Mouse (Mus musculus): ENCODE measurements around the gene Macrod2.

Gene Macrod2

DNA sequence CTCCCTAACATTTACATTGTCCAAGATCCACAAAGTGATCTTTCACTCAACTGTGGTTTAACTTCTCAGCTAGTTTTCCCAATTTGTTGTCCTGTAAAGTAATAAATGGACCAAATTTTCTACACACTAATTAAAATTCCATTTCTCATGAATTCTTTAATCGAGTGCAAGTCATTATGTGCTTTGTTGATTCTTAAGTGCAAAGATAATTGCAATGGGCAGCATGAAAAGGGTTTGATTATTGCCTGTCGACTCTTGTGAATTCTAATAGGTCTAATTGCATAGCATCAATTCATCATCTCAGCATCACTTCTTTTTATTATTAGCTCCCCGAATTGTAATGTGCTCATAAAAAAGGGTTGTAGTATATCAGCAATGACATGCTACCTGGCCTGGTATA, 1095.4 kb downstream of the Macrod2 start:
- CTCF ChIA-PET: no interaction called here

DNA sequence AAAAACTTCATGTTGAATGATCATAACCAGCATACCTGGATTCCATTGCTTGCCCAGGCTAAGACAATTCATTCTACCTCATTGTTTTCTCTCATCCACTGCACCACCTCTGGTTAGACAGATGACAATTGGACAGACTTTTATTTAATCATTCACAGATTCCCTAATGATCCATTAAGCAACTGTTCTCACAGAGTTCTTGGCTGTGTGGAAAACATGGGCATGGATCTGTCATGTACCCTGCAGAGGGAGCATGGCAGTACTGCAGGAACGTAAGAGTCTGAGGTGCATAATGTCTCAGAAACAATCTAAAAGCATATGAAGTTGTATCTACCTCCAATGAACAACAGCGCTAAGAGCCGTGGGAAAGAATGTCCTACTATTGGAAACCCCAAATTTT, 1110.3 kb downstream of the Macrod2 start:
- CTCF ChIA-PET: no interaction called here

DNA sequence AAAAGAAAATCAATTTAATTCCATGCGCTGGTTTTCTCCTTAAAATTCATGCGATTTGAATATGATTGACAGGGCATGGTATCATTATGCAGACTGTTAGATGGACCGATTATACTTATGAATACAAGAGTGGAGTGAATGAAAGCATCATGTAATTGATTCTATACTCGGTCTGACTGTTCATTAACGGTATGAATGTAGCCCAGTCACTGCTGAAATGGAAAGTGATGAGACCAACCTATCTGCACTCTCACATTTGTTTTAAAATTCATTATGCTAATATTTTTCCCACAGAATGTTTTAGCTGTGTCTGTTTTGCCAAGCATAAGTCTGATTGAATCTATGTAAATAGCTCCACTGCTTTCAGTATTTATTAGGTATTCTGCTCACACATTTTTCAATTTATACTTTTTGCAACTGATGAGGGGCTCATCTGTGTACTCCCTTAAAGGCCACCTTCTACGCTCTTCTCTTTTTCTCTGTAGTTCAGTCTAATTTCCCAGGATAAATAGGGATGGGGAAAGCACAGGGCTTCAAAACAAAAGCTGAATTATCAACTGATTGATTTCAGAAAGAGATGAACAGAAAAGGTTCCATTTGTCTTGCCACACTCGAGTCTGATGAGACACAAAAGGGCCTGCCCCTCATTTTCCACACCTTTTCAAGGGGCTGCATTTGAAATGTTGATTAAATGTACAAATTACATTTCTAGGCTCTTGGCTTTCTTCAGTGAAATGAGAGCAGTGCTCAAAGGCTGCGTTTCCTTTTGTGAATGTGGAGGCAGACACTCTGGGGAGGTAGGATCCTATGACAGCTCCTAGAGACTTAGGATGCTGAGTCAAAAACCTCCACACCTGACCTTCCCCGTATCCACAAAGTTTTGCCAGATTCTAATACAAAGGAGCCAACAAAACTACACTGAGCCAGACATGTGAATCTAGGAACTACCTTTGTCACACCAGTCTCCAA, 1113.1 kb downstream of the Macrod2 start:
- CTCF ChIA-PET: interaction anchor here (0.6 kb wide), 1 partner anchor 83 kb away, joined by 5 read pairs; no protein-coding TSS in a partner anchor

DNA sequence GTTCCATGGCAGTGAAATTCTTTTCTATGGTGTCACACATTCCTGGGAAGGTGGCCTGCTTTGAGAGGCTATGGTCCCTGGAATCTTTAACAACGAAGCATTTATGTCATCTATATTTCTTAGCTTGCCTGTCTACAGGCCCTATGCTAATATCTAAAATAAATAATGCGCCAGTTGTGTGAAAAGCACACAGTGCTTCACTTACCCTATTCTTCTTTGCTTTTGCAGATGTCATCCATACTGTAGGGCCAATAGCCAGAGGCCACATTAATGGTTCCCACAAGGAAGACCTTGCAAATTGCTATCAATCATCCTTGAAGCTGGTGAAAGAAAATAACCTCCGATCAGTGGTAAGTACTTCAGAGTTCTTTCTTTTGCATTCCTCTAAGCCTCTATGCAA, 1119.9 kb downstream of the Macrod2 start:
- CTCF ChIA-PET: no interaction called here

DNA sequence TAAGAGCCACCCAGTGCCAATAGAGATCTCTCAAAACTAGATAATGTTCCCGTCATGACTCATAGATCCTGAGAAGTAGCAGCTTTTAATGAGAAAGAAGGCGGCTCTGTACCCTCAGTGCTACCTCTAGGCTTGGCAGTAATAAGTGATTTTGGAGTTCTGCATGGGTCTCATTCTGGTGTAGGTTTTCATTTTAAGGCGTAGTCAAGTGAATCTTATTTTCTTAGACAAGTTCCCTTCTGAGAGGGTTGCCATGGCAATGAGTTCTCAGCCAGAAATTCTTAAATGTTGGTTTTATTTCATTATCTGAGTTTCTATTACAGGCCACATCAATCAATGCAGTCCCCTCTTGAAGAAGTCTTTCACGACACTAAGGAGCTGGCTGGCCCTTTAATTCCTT, 1127.0 kb downstream of the Macrod2 start:
- CTCF ChIA-PET: no interaction called here

DNA sequence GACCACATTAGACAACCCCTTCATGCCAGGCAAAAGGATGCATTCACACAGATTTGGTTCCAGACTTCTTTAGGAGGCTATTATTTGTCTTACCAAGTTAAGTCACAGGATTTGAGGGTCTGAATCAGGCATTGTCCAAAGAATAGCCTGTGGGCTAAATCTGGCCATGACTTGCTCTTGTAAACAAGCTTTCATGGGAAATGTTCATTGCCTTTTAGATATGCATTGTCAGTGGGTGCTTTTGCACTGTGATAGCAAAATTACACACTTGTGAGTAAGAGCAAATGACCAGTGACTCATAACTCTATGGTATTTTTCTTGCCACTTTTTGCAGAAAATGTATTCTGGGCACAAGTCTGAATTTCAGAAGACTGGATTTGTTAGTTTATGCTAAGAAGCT, 1150.8 kb downstream of the Macrod2 start:
- CTCF ChIA-PET: no interaction called here

DNA sequence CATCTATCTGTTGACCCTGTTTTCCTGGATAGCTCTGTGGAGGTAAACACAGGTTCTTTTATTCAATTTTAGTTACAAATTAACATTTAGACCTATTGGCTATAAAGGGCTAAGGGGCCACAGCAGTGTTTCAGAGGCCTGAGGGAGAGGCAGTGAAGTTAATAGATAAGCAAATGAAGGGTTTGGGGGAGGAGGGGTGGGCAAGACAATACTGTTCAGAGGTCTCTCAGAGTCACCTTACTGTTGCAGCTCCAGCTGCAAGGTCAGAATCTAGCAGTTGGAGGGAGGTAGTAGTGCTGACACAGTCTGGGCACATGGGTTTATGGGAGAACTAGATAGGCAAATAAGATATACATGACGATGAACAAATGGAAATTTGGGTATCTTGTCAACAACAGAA, 1156.6 kb downstream of the Macrod2 start:
- CTCF ChIA-PET: no interaction called here

DNA sequence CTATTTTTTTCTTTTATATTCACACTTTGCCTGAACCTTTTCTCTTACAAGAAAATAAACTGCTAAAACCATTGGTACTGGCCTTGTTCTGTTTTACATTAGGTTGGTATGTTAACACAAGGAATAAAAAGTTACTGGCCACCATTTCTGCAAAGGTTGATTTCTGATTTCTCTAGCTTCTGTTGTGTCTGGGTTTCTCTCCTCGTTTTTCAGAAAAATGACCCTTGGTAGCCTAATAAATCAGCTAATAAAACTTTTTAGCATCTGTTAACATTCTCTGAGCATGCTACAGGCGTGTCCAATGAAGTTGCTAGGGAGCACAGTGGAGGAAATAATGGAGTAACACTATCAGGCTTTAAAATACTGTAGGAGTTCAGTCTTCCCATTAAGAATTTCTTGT, 1161.6 kb downstream of the Macrod2 start:
- CTCF ChIA-PET: no interaction called here

DNA sequence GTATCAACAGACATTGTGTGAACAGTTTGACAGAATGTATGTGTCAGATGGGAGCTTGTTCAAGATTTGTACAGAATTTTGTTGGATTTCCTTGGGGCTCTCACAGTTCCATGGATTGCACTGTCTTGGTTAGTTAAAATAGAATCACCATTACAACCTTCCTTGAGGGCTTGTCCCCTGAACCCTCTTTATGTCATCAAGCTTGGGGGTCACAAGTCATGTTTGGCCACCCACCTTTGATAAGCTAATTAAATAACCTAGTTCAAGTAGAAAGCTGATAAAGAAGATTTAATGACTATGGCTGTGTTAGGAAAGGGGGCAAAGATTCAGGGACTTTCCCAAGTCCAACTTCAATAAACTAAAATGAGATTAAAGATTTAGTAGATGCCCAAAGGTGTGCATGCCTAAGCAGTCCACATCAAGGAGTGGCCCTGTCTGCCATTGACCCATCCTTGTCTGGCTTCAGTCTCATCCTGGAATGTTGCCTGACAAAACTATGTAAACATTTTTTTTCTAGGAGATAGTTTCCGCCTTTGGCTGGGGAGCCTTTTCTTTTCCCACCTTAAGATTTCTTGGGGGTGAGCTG, 1163.2 kb downstream of the Macrod2 start:
- CTCF ChIA-PET: no interaction called here

DNA sequence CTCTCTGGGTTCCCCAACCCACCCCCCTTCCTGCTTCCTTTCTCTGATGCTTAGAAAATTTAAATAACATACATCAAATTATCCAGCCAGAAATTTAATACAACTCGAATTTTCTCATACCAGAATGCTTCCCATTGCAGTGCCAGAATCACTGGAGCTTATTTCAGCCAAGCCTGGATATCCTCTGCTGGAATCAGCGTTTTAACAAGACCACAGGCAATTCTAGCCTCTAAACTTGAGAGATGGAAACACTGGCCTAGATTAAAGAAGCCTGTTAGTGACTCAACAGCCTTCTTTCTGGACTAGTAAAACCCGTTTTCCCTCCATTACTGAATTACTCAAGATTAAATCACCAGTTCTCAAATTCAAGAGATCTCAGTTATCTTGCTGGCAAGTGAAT, 1170.9 kb downstream of the Macrod2 start:
- CTCF ChIA-PET: no interaction called here

DNA sequence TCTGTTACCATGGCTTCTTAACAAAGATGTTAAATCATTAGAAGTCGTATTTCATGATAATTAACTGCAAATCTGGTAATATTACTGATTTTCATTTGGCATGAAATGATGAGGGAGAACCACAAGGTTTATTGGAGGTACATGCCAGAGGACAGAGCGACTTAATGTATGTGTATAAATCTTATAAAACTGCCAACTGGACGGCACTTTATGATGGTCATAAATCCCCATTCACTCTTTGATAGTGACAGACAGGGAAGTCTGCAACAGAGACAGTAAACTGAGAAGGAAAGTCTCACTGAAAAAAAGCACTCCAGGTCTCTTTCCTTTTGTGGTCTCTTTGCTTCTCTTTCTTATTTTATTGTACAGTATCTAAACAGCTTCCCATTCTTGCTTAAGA, 1176.3 kb downstream of the Macrod2 start:
- CTCF ChIA-PET: no interaction called here

DNA sequence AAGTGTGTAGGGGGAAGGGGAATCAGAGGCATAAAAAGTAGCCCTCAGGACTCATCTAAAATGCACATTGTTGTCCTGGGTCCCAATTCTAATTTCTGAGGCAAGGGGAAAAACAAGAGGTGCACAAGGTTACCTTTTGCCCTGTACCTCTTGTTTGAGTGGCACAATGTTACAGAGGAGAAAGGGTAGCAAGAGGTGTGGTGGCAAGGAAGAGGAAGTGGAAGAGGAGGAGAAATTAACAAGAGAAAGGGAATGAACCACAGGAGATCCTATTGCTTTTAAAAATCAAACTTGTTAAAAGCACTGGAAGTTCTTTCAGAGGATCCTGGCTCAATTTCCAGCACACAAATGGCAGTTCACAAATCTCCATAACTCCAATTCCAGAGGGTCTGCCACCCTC, 1183.1 kb downstream of the Macrod2 start:
- CTCF ChIA-PET: no interaction called here

DNA sequence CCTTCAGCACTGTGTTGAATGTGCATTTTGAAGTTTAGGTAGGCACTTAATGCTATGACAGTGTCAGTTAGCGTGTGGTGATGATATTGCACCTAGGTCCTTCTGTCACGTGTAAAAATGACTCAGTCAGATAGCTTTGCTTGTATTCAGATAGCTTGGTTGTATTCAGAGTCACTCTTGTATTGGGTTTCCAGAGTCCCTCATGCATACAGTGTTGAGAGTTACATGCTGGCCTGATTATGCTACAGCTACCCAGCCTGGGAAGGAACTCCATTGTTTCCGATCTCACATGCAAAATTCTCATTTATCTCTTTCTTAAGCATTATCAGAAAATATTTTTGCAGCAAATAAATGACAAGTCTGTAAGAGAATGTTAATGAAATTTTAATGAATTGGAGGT, 1187.3 kb downstream of the Macrod2 start:
- CTCF ChIA-PET: no interaction called here

DNA sequence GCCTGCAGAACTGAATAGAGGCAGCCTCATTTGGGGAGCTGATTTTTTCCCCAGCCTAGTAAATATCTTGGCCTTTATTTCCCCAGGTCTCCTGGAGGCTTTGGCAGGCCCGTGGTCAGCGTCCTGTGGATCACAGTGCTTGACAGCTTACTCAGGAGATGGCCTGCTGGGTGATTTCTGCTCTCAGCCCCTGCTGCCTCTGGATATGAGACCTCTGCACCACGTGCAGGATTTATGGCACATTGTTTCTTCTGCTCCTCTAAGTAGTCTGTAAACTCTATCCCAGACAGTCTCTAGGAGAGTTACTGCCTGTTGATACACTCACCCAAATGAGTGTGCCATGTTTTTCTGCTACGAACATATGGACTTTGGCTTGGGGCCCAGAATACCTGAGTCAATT, 1187.8 kb downstream of the Macrod2 start:
- CTCF ChIA-PET: no interaction called here

DNA sequence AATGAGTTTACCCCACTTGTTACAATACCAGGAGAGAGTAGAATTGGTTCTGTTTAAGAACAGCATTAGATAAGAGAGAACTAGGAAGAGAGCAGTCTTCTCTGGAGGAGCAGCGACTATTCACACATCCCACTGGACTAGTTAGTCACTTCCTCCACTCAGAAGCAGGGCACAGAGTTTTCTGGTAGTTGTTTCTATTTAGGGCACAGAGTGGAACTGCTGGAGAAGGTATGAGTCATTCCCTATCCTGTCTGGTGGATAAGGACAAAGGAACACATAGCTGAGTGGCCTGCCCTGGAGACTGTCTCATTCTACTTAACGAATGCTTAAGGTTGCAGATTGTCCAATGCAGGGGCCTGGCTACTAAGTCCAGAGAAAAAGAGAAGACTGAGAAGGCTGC, 1192.2 kb downstream of the Macrod2 start:
- CTCF ChIA-PET: no interaction called here

DNA sequence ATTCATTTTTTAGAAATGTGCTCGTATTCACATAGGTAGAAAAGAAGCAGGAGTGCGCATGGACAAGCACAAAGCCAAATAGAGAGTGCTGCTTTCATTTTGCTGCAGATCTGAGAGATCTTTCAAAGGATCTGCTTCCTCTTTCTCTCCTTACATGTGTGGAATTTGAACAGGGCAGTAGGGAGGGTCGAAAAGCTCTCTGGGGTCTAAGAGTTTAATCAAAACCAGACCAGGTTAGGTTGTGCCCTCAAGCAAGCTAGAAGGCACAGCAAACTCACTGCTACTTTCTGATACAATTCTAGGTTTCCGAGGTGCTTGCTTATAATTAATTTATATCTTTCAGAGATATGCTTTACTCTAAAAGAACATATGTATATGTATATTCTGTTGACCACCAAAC, 1196.2 kb downstream of the Macrod2 start:
- CTCF ChIA-PET: interaction anchor here (0.6 kb wide), 1 partner anchor 83 kb away, joined by 5 read pairs; no protein-coding TSS in a partner anchor

DNA sequence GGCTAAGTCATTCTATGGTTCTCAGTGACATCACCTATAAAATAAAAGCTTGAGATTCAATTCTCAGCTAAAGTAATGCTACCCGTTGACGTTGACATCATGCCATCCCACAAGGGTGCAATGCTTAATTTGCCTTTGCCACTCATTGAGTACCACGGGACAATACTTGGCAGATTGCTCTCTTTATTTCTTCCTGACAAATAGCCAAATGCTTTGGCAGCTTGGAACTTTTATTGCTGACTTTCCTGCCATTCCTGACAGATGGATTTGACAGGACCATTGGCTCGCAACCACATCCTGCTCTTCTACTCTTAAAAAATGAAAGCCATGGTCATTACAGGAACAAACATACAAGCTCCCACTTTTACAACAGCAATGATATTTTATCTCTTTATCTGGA, 1199.7 kb downstream of the Macrod2 start:
- CTCF ChIA-PET: no interaction called here

DNA sequence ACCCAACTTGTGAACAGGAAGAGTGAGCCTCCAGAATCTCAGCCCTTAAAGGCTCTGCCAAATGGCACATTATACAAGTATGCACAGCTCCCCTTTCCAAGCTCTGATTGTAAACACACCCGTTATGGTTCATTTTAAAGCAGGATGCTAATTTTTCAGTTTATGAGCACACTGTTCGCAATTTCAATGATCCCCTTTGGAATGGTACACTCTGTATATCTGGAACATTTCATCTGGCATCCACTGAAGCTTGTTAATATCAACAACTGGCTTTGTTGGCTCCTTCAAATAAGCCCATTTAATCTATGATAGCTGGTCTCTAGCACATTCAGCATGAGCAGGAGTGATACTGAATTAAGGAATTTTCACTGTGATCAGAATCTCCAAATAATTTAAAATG, 1222.6 kb downstream of the Macrod2 start:
- CTCF ChIA-PET: no interaction called here

DNA sequence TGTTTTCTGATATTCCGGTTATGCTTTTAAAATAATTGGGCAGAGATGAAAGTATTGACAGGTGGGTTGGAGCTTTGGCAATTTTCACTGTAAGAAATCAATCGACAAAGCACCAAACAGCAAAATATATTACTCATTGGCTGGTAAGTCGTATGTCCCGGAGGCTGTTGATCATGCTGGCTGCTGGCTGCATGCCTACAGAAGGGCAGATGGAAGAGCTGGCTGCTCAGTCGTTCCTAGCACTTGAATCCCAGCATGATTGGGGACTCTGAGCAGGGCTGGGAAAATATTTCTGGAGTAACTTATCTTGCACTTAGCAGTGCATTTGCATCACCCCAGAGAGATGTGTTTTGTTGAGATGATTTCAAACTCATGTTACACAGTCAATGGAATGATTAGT, 1223.1 kb downstream of the Macrod2 start:
- CTCF ChIA-PET: no interaction called here

DNA sequence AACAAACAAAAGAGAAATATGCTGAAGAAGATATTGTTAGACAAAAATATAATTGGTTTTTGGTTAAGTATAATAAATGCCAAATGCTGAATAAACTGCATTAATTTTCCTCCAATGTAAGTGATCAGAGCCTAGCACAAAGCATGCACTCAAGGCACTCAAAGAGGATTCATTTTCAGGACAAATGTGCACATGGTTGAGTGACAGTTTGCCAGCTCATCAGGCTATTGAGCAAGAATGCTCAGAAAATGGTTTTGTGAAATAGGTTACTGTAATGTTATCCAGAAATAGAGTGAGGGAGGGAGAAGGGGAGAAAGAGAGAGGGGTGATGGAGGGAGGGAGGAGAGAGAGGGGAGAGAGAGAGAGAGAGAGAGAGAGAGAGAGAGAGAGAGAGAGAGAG, 1268.9 kb downstream of the Macrod2 start:
- CTCF ChIA-PET: no interaction called here

DNA sequence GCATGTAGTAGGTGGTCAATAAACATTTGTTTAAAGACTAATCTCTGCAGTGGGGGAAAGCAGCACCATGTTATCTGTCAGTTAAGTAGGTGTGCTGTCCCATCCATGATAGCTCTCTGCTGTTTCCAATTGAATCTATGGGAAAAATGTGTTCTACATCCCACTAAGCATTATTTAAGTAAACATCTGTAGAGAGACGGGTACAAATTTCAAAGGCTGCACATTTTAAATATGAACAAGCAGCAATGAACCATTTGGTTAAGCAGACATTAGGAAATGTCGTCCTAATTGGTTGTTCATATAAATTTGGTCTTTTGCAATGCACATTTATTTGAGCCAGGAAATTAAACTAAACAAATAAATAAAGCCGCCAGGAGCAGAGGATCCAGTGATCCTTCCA, 1277.7 kb downstream of the Macrod2 start:
- CTCF ChIA-PET: no interaction called here

DNA sequence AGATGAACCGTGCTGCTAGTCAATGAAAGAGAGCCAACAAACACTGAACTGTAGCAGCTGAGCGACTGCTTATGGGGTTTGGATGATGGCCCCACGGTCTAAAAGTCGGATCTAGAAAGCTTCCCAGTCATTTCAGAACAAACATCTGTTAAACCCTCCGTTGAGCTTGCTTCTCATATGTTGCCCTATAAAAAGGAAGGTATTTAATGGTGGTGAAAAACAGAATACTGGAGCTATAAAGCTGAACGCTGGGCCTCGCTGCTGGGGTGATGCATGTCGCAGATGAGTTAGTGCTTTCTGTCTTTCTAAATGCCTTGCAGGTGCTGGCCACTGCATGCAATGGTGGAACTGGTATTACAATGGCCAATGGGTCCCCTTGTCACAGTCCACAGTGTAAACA, 1278.3 kb downstream of the Macrod2 start:
- CTCF ChIA-PET: no interaction called here

DNA sequence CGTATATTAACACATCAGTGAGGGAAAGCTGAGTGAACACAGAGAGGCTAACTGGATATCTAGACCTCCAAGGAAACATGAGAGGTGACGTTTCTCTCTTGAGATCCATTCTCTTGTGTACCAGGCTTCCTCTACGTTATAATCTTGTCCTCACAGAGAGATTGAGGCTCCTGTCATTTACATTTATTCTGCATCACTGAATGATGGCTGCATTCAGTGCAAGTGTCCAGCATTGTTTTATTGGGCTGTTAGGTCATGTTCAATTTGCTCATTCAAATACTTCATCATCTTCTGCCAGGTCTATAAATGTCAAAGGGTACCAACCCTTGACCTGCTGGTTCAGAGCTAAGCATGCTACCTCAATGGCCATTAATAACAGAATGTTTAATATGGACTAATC, 1302.4 kb downstream of the Macrod2 start:
- CTCF ChIA-PET: no interaction called here

DNA sequence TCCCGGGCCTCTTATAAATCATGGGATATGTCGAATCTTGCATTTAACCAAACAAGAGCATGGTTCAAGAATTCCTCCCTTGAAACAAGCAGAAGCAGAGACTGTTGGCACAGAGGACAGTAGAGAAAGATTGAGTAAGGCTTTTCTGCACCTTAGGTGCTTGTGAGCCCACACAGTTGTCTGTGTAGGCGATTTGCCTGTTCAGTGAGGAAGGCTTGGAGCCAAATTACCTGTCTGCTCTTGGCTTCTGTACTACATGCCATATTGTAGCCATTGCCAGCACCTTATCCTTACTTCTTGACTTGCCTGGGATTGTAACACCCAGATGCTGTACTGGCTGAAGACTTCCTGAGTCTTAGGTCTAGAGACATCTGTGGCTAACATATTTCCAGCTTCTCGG, 1303.2 kb downstream of the Macrod2 start:
- CTCF ChIA-PET: no interaction called here

Measured in spleen, embryonic (tissue).